Mouse (Mus musculus) myocyte (in vitro differentiated cells): ENCODE measurements around the gene Parp8.

Experiments
- CEBPB ChIP-seq: IDR thresholded peaks from 2 replicates; pipeline ENCODE4 v1.6.1; 2011; ENCODE audit warnings: mild to moderate bottlenecking, moderate library complexity; ENCODE audit not compliant: poor library complexity, insufficient read depth, severe bottlenecking
- MAX ChIP-seq: IDR thresholded peaks from one replicate; pipeline ENCODE4 v1.6.1; 2011; ENCODE audit warnings: low read depth, mild to moderate bottlenecking, control low read depth
- MYOD1 ChIP-seq, 3 experiments: IDR thresholded peaks; one replicate each; pipeline ENCODE4 v1.6.1; 2011; ENCODE audit warnings: control low read depth in 2 of 3, low read depth in 2 of 3, mild to moderate bottlenecking in 2 of 3, moderate library complexity in 1 of 3; ENCODE audit not compliant: insufficient read length in 2 of 3, control insufficient read depth in 1 of 3
- MYOG ChIP-seq, 3 experiments: IDR thresholded peaks; one replicate each; pipeline ENCODE4 v1.6.1; 2011; ENCODE audit warnings: control low read depth in 2 of 3, low read depth in 2 of 3, mild to moderate bottlenecking in 2 of 3; ENCODE audit not compliant: insufficient read length in 2 of 3, control insufficient read depth in 1 of 3, insufficient read depth in 1 of 3
- POLR2A ChIP-seq: IDR thresholded peaks from one replicate; pipeline ENCODE4 v1.6.1; 2011; ENCODE audit warnings: low read depth, mild to moderate bottlenecking, control low read depth, moderate library complexity; ENCODE audit not compliant: insufficient read length
- TCF12 ChIP-seq: IDR thresholded peaks from one replicate; pipeline ENCODE4 v1.6.1; 2011; ENCODE audit warnings: mild to moderate bottlenecking, control low read depth; ENCODE audit not compliant: poor library complexity, insufficient read depth, severe bottlenecking

- no peak for TF ChIP-seq MYOG (IDR thresholded peaks at IDR 0.05; ENCODE audit: control insufficient read depth in 1 of 3, insufficient read depth in 1 of 3, insufficient read length in 2 of 3, low read depth in 2 of 3)
- TF ChIP-seq POLR2A: no peak
- TF ChIP-seq MYOD1 (IDR thresholded peaks at IDR 0.05; ENCODE audit: control insufficient read depth in 1 of 3, insufficient read length in 2 of 3, low read depth in 2 of 3): no peak
- no peak for TF ChIP-seq MAX
- no peak for TF ChIP-seq CEBPB
- TF ChIP-seq TCF12: no peak
Observed at GRCm38 (mm10) chr13:116986658-116987057, 38.7 kb downstream of the Parp8 start.
